Mouse (Mus musculus) testis, postnatal 10 days (tissue): ENCODE measurements around the gene Rplp2.
"Not testable (repeated sequence)": the region's sequence is repeated elsewhere in the genome, so short reads cannot be mapped to it uniquely, and the experiment has no call there.

Experiments
- DNase-seq: peaks from one replicate; pipeline ENCODE4 v3.0.0; 2021; ENCODE audit warnings: low spot score

Rplp2 gene

DNA sequence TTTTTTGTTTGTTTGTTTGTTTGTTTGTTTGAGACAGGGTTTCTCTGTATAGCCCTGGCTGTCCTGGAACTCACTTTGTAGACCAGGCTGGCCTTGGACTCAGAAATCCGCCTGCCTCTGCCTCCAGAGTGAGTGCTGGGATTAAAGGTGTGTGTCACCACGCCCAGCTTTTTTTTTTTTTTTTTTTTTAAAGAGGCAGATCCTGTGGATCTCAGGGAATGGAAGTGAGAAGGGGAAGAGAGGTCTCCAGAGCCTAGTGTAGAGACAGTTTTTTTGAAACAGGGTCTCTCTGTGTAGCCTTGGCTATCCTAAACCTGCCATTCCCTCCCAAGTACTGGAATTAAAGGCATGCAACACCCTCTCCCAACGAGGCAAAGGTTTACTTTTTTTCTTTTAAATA lies 796 bp upstream of the Rplp2 start:
- DNase-seq: not testable (repeated sequence)

DNA sequence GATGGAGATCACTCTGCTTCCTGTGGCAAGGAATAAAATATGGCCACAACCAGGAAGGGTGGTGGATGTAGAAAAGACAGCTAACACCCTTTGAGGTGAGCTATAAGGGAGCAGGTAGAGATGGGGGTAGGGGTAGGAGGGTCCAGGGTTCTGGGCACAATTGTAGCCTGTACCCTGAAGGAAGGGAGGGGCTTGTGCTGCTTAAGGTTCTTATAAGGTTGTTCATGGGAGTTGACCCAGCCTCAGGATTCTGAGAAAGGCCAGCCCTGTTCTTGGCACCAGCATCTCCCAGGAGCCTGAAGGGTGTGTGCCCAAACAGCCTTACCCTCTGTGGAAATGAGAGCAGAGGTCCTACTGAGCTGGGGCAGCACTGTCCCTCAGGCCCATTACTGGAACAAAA lies 4.8 kb downstream of the Rplp2 start:
- no peak for DNase-seq

DNA sequence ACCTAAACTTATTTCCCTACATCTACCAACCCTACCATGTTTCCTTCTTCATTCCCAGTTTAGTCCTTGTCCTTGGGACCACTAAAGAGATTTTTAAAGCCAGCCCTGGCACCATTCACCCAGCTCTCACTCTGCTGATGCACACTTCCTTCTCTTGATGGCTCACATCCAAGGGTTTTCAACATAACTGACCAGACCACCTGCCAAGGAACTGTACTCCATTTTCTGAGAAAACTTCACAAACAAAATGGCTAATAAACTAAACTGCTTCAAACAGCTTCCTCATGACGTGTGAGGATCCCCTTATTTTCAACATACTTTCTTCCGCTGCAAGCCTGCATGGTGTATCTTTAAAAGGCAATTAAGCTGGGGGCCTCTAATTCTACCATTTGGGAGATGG lies 6.5 kb downstream of the Rplp2 start:
- no peak for DNase-seq

DNA sequence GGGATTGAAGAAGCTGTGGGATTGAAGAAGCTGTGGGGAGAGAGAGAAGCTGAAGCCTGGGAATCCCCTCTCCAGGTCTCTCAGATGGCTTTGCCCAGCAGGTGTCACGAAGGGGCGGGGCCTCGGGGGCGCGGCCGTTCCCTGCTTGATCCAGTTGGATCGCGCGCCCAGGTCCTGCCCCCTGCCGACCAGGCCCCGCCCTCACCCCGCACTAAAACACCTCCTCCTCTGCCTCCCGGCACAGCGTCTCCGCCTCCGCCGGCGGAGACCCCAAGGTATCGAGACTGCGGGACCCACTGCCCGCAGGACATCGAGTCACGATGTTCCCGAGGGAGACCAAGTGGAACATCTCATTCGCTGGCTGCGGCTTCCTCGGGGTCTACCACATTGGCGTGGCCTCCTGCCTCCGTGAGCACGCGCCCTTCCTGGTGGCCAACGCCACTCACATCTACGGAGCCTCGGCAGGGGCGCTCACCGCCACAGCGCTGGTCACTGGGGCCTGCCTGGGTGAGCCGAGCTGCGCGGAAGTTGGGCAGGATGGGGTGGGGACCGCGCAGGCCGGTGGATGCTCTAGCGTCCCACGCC lies 7.9 kb downstream of the Rplp2 start, which contains the start of gene Pnpla2:
Gene Pnpla2 (plus strand): TSS at position 232 of the 585 bp plus-strand sequence.
- DNase-seq: peak; percentile 99

DNA sequence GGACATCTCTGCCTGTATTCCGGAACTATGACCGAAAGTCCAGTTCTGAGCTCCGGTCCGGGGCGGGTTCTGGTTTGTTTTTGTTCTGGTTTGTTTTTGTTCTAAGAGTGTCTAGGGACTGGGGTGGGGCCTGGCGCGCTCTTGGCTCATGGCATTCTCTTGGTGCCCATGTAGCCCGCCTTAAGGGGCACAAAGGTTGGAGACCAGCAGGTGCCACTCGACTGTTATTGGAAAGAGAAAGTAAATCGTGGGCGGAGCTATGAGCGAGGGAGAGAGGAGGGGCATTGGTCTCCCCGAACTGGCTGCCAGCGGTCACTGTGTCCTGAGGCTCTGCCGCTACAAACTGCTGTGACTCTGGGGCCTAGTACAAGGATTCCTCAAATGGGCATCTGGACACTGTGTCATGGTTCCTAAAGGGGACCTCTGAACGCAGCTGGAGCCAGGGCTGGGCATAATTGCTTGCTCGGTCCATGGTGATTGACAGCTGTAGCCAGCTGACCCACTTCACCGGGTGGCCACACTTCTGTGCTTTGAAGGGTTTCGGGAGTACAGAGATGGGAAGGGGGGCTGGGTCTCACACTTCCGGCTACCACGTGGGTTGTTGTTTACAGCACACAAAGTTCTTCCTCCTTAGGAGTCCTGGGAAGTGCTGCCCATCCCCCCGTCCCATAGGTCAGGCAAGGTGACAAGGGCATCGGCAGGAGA lies 8.6 kb downstream of the Rplp2 start:
- peak; percentile 74 for DNase-seq

DNA sequence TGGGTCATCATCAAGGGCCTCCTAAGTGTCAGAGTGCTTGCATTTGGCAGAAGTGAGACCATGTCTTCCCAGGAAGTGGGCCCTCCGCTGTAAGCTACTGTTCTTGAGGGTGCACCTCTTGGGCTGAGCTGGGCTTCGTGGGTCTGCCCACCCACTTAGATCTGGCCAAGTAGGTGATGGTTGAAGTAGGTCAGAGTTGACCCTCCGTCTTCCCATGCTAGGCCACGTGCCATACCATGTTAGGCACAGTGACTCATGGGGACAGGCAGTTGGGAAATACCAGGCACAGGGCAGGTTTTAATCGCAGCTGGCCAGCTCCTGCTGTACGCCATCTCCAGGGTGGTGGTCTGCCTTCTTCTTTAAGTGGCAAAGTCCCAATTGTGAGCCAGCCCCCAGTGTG lies 9.6 kb downstream of the Rplp2 start:
- no peak for DNase-seq

DNA sequence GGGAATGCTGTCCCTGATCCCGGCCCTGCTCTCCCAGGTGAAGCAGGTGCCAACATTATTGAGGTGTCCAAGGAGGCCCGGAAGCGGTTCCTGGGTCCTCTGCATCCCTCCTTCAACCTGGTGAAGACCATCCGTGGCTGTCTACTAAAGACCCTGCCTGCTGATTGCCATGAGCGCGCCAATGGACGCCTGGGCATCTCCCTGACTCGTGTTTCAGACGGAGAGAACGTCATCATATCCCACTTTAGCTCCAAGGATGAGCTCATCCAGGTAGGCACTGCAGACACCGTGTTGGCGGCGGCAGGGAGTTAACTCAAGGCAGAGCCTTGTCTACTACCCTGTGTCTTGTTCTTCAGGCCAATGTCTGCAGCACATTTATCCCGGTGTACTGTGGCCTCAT lies 10.1 kb downstream of the Rplp2 start:
- no peak for DNase-seq

DNA sequence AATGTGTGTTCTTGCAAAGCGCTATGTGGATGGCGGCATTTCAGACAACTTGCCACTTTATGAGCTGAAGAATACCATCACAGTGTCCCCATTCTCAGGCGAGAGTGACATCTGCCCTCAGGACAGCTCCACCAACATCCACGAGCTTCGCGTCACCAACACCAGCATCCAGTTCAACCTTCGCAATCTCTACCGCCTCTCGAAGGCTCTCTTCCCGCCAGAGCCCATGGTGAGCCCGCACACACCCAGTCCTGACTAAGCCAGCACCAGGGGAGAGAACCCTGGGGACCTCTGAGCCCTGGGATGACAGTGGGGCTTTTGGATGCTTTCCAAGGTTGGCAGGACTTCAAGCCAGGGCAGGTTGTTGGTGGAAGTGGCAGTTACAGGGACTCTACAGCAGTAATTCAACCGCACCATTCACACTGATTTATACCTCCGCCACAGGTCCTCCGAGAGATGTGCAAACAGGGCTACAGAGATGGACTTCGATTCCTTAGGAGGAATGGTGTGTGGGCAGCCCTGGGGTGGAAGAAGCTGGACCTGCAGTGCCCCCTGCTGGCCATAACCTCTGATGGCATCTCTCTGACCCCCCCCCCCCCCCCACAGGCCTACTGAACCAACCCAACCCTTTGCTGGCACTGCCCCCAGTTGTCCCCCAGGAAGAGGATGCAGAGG lies 11.0 kb downstream of the Rplp2 start:
- peak; percentile 73 for DNase-seq

DNA sequence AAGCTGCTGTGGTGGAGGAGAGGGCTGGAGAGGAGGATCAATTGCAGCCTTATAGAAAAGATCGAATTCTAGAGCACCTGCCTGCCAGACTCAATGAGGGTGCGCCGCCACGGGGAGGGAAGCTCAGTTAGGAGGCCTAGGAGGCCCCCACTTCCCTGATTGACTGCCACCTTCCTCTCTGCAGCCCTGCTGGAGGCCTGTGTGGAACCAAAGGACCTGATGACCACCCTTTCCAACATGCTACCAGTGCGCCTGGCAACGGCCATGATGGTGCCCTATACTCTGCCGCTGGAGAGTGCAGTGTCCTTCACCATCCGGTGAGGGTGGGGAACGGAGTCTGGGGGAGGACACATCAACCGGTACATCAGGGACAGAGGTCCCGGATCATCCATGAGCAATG lies 11.5 kb downstream of the Rplp2 start:
- DNase-seq: peak; percentile 45

DNA sequence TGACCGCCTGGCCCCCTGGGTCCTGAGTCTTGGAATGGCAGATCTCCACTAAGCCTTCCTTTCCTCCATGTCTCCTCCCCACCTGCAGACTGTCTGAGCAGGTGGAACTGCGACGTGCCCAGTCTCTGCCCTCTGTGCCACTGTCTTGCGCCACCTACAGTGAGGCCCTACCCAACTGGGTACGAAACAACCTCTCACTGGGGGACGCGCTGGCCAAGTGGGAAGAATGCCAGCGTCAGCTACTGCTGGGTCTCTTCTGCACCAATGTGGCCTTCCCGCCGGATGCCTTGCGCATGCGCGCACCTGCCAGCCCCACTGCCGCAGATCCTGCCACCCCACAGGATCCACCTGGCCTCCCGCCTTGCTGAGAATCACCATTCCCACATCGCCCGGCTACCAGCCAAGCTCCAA lies 12.1 kb downstream of the Rplp2 start:
- peak; percentile 44 for DNase-seq

DNA sequence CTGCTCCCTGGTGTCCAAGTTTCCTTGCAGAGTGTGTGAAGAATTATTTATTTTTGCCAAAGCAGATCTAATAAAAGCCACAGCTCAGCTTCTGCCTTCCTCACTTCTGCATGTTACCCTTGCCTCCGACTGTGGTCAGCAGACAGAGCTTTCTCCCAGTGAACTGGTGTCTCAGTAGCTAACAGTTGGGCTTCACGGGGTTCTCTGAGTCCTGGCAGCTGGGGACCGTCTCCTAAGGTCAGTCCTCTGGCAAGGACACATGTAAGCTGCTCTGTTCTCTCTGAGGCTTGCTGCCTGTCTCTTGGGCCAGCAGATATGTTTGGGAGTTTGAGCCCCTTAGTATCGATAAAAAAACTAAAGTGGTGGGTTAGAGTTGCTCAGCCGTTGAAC lies 12.8 kb downstream of the Rplp2 start:
- no peak for DNase-seq

DNA sequence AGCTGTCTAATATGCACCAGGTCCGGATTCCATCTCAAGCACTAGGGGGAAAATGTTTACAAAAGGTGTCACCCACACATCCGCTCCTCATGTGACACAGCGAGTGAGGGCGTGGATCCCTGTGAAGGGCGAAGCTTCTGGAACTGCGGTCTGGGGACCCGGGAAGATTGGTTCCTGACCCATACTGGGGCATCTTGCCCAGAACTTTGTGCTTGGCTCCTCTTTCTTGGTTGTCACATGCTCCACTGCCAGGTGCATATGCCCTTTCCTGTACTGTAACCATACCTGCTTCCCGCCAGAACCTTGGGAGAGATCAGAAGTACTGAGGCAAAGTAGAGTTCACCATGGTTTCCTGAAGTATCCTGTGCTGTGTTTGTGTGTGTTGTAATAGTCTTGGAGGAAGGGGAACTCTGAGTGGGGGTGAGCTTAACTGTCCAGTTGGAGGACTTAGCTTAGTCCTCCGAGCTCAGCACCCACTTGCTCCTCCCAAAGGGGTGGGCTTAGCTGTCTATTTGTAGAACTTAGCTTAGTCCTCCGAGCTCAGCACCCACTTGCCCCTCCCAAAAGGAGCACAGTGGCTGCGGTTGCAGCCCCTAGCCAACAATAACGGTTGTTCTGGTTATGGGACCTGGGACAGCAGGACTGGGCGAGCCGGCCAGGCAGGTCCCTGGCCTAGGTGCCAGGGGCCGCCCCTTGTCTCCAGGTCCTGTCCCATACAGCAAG lies 13.4 kb downstream of the Rplp2 start, which contains the start of gene Cracr2b:
Gene Cracr2b (plus strand): TSS at position 704 of the 723 bp plus-strand sequence.
- DNase-seq: peak; percentile 47

DNA sequence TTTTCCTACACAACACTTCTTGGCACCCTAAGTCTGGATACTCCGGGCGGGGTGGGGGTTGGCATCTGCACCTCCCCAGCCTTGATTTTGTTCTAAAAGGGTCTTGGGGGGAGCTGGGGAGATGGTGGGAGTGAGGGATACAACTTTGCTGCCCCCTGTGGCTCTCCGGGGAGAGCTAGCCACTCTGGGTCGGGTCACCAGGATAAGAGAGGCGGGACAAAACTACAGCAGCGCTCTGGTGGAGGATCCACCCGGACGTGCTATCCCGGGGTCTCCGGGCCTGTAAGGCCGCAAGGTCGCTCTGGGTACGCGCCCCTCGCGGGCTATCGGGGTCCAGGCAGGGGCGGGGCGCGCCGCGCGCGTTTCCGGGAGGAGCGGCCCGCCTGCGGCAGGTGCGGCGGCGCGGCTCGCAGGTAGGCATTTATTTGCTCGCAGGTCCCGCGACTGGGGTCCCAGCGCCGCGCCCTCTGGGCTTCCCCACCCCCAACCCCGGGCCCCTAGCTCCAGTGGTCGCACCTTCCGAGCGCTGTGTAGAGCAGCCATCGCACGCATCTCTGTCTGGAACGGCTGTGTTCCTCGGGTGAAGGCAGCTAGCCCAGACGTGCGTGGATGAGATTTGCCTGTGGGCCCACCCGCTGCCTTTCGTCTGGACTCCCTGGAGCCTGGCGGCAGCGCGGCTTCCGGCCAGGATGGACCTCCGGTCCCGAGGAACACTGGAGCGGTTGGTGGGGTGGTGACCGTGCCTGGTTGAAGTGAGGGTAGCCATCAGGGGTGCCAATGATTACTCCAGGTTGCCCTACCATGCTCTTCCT lies 14.6 kb downstream of the Rplp2 start:
- peak; percentile 64 for DNase-seq

DNA sequence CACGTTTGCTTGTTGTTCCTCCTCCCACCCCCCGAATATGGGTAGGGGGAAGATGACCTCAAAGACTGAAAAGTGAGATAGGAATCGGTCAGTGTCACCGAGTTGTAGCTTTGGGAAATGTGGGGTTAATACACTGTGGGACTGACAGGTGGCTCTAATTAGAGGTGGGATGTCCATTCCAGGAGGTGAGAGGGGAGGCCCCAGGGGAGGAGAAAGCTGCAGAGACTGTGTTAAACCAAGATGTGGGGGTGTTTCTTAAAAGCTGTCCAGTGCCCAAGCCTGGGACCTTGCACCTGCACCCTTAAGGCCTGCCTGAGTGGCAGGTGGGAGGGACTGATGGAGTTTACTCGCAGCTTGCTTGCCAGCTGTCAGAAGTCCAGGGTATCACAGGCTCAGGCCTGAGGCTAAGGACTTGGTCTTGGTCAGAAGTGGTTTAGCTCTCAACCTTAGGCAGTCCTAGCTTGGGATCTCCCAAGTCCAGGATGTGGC lies 15.2 kb downstream of the Rplp2 start:
- no peak for DNase-seq

DNA sequence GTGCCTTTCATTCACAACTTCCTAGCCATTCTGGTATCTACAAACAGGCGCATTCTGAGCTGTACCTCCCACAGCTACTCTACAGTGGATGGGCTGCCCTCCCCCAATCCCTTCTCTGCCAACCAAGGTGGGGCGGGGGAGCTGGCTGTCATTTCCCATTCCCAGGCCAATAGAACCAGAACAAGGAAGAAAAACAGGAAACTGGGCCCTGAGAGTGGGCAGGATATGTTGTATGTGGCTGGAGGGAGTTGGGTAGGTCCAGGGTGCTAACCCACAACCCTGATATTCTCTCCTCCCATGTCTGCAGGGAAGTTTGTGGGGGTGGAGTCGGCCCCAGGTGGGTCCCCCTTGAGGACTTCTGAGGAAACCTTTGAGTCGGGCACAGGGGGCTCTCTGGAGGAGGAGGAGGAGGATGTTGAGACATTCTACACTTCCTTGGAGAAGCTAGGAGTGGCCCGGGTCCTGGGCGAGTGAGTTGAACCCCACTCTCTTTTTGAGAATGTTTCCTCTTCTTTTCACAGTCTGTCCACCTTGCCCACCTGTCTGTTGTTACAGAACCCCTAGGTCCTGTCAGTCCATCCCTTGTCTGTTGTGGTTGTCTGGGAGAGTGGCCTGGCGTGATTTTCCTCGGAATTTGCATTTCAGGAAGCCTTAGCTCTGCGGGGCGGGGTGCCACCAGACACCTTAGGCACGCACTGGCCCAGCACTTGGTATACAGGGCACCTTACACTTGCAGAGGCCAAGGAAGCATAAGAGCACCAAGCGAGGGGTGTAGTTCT lies 16.8 kb downstream of the Rplp2 start:
- DNase-seq: no peak

DNA sequence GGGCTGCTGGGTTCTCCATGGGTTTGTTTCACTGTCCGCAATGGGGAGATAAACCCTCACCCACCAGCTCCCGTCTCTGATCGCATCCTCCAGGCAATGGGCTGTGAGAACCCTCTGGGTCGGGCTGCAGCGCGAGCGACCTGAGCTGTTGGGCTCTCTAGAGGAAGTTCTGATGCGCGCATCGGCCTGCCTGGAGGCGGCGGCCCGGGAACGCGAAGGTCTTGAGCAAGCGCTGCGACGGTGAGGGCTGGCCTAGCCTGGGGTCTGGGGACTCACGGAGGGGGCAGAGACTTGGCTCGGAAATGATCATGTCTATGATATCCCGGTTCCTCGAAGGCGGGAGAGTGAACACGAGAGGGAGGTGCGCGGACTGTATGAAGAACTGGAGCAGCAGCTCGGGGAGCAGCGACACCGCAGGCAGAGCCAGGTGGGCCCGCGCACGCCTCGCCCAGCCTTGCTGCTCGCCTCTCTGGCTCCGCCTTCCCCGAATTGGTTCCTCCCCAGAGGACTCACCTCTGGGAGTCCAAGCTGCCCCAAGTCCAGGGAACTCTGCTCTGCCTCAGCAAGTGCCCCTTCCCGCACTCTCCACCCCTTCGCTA lies 17.5 kb downstream of the Rplp2 start:
- DNase-seq: no peak

DNA sequence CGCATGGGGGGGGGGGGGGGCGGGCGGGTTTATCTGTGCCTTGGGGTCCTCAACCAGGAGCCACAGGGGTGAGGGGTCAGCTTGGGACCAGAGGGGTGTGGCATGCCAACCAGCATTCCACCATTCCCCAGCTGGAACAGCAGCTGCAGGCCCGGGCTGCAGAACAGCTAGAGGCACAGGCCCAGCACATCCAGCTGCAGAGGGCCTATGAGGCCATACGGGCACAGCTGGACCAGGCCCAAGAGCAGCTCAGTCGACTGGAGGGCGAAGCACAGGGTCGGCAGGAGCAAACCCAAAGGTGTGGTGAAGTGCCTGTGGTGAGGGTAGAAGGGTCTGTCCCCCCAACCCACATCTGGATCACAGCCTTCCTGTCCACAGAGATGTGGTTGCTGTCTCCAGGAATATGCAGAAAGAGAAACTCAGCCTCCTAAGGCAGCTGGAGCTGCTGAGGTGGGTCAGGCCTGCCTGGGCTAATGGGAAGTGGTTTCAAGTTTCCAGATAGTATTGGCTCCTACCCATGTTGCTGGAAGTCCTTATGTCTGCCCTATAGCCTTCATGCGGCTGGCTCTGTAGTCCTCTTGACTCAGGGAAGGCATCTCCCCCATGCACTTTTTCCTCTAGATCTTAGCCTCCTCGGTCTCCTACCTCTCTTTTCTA lies 18.3 kb downstream of the Rplp2 start:
- DNase-seq: peak; percentile 67

DNA sequence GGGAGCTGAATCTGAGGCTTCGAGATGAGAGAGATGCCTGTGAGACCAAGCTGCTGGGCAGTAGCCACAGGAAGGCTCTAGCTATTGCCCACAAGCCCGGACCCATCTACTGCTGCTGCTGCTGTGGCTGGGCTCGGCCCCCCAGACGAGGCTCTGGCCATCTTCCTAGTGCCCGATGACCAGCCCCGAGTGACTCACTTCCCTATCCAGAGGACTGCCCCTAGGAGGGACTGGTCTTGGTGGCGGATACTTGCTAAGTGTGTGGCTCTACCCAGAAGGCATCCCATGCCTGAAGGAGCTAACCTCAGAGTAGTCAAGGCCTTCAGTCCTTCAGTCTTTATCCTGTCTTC lies 18.9 kb downstream of the Rplp2 start:
- DNase-seq: no peak

DNA sequence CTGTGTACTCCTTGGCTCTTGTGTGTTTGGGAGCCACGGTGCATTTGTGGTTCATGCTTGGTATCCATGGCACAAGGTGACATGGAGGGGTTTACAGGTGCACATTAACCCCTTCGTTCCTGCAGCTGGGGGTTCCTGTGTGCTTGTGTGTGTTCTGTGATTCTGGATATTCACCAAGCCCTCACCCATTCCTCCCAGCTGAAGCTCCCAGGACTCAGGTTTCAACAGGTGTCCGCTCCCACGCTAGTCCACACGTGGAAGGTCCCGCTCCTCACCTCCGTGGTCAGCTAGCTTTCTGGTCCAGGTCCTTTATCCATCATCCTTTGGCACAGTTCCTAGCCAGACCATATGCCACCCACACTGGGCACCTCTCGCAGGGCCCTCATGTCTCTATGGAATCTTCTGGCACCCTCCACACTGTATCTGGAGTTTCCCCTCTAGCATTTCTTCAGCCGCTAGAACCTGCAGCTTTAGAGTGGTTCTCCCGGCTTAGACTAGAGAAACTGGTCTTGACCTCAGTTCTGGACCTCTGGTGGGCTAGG lies 19.5 kb downstream of the Rplp2 start:
- no peak for DNase-seq
